ENCODE assay signal across 8 mouse cellular contexts in the genomic region with DNA sequence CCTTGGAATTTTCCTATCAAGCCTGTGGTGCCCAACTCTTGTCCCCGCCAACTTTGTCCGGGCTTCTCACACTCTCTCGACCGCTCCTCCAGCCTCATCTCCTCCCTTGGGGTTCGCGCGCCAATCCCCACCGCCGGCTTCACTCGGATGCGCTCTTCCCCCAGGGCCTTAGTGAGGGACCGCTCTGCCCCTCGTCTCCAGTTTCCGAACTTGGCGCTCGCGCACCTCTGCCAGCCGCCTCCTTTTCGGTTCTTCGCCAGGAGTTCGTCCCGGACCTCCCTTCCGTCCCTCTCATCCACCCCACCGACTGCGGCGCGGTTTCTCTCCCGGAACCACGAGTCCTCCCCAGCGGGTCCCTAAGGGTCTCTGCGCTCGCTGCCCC. TPM values are rescaled to one million over a fixed set of nuclear protein-coding genes. Genes with fewer than 3 reads are reported as not detected.
A peak's percentile ranks its signal among the peaks of the same experiment; 100 is the strongest.
DNase-seq lines count a peak whose midpoint lies in the region; ATAC-seq and TF ChIP-seq lines count a peak whose summit lies in the region.

No protein-coding gene starts in this region.

- peak overlapping the region; percentile 96 for H3K4me3 ChIP-seq in testis, adult 2 months (ENCODE audit: control insufficient read depth, low read depth, low read length)
- peak overlapping the region; percentile 79 for H3K4me3 ChIP-seq in midbrain, embryonic 14.5 days (replicated peaks; ENCODE audit: low read depth, low read length)

- peak overlapping the region; percentile 85 for H3K4me2 ChIP-seq in midbrain, embryonic 14.5 days (ENCODE audit: low read length)

- H3K9me3 ChIP-seq in midbrain, embryonic 14.5 days (ENCODE audit: control insufficient read depth, low read length) = no peaks in the 10 kb centered on the region

- no peak for TF ChIP-seq CTCF in testis, adult 2 months (IDR thresholded peaks at IDR 0.05; ENCODE audit: control insufficient read depth, insufficient read depth, insufficient replicate concordance, low read depth, low read length)

- H3K36me3 ChIP-seq in testis, adult 2 months (ENCODE audit: control insufficient read depth, insufficient read depth, low read length) = no peaks in the 10 kb centered on the region; the same call in 1 of the 2 replicates
- peaks cover 33% of the 10 kb centered on the region for H3K36me3 ChIP-seq in midbrain, embryonic 14.5 days (ENCODE audit: control insufficient read depth, insufficient read depth, low read length)

- H3K9ac ChIP-seq in midbrain, embryonic 14.5 days (replicated peaks; ENCODE audit: low read length) = peak overlapping the region; percentile 67

- peak; percentile 7 for ATAC-seq in cerebellum, adult (ENCODE audit: insufficient number of reproducible peaks, low FRiP score, low TSS enrichment)
- ATAC-seq in inflammation-experienced regulatory T-cells, adult 6 months = peak; percentile 23
- ATAC-seq in midbrain, embryonic 14.5 days (ENCODE audit: low FRiP score, low TSS enrichment) = no peak

- peak overlapping the region; percentile 84 for H3K27ac ChIP-seq in testis, adult 2 months (ENCODE audit: control insufficient read depth, insufficient read depth, low read depth, low read length)
- H3K27ac ChIP-seq in midbrain, embryonic 14.5 days (replicated peaks; ENCODE audit: low read depth, low read length) = peak overlapping the region; percentile 73

- no peak for DNase-seq in cerebellum, postnatal 36 days
- DNase-seq in testis, postnatal 14 days (ENCODE audit: low spot score) = no peak
- no peak for DNase-seq in midbrain, embryonic 14.5 days
- DNase-seq in c-Kit-positive CD71-positive TER-119-positive erythroid progenitor cells, embryonic 14.5 days (ENCODE audit: low spot score) = no peak
- DNase-seq in right cerebral cortex, adult 2 months (ENCODE audit: low spot score in 2 of 2) = no peak

- TF ChIP-seq POLR2A in testis, adult 2 months (IDR thresholded peaks at IDR 0.05; ENCODE audit: control insufficient read depth, low read depth, low read length) = no peak

- H3K4me1 ChIP-seq in testis, adult 2 months (ENCODE audit: control insufficient read depth, insufficient read depth, low read length) = peaks cover 8% of the 10 kb centered on the region
- peaks cover 8% of the 10 kb centered on the region for H3K4me1 ChIP-seq in midbrain, embryonic 14.5 days (ENCODE audit: control insufficient read depth, insufficient read depth, low read length)

- under 1% methylated on average over 32 of the region's 32 CpGs for WGBS in midbrain, embryonic 14.5 days

- no peaks in the 10 kb centered on the region for H3K27me3 ChIP-seq in testis, adult 2 months (ENCODE audit: control insufficient read depth, insufficient read depth, low read length)
- H3K27me3 ChIP-seq in midbrain, embryonic 14.5 days (ENCODE audit: control insufficient read depth, insufficient read depth, low read length) = no peaks in the 10 kb centered on the region

RNA-seq across cellular contexts. Expression of a gene that starts 0.5 kb away (rescaled TPM):
- 184 and 194 TPM in 2 replicates for polyA plus RNA-seq in testis, adult 2 months (2012; rRNA removed)
- polyA plus RNA-seq in inflammation-experienced regulatory T-cells, adult 6 months (2017; shearing (Covaris generic)) = 10 to 100 TPM; 52.1 to 67.7 (median 61.3) TPM
- polyA plus RNA-seq in midbrain, embryonic 14.5 days (2014; fragmentation: Nextera tagmentation; extraction: Ambion mirVana) = 79.3 and 88.1 TPM in 2 replicates

RNA-seq across cellular contexts. Expression of a gene that starts 9.7 kb away (rescaled TPM):
- polyA plus RNA-seq in testis, adult 2 months (2012; rRNA removed) = 9.1 and 12.4 TPM in 2 replicates
- 10 to 100 TPM in 2 of 3 experiments, 1 to 10 TPM in 1; 8.5 to 12.9 (median 10.0) TPM for polyA plus RNA-seq in inflammation-experienced regulatory T-cells, adult 6 months (2017; shearing (Covaris generic))
- polyA plus RNA-seq in midbrain, embryonic 14.5 days (2014; fragmentation: Nextera tagmentation; extraction: Ambion mirVana) = 12.4 and 19.4 TPM in 2 replicates

RNA-seq across cellular contexts. Expression of a gene that starts 20.2 kb away (rescaled TPM):
- 108 and 117 TPM in 2 replicates for polyA plus RNA-seq in testis, adult 2 months (2012; rRNA removed)
- polyA plus RNA-seq in inflammation-experienced regulatory T-cells, adult 6 months (2017; shearing (Covaris generic)) = not detected
- polyA plus RNA-seq in midbrain, embryonic 14.5 days (2014; fragmentation: Nextera tagmentation; extraction: Ambion mirVana) = not detected in 2 replicates

RNA-seq across cellular contexts. Expression of a gene that starts 36.0 kb away (rescaled TPM):
- polyA plus RNA-seq in testis, adult 2 months (2012; rRNA removed) = 0.46 and 0.52 TPM in 2 replicates
- not detected for polyA plus RNA-seq in inflammation-experienced regulatory T-cells, adult 6 months (2017; shearing (Covaris generic))
- polyA plus RNA-seq in midbrain, embryonic 14.5 days (2014; fragmentation: Nextera tagmentation; extraction: Ambion mirVana) = 0.09 and 0.12 TPM in 2 replicates

RNA-seq across cellular contexts. Expression of a gene that starts 47.4 kb away (rescaled TPM):
- 5.0 and 16.5 TPM in 2 replicates for polyA plus RNA-seq in testis, adult 2 months (2012; rRNA removed)
- polyA plus RNA-seq in inflammation-experienced regulatory T-cells, adult 6 months (2017; shearing (Covaris generic)) = 1 to 10 TPM in 1 of 3 experiments, under 1 TPM in 2; 0.50 to 1.9 (median 0.69) TPM
- 158 and 199 TPM in 2 replicates for polyA plus RNA-seq in midbrain, embryonic 14.5 days (2014; fragmentation: Nextera tagmentation; extraction: Ambion mirVana)

Comparison
In these comparisons a context has a peak if more than half of its experiments do, and no peak if none do; other contexts are left out.
1. RNA of a gene that starts 20.2 kb away (polyA plus RNA-seq): 108 to 117 TPM in testis, adult 2 months; not detected in midbrain, embryonic 14.5 days and not detected in inflammation-experienced regulatory T-cells, adult 6 months; every median in the first group is over 100 times any median in the second.